Mouse (Mus musculus) myocyte (in vitro differentiated cells): Measurements from ENCODE around the gene Ppfibp1.

Experiments
- E2F4 ChIP-seq: IDR thresholded peaks from one replicate; pipeline ENCODE4 v1.6.1; 2011; ENCODE audit warnings: mild to moderate bottlenecking, control low read depth, moderate library complexity; ENCODE audit not compliant: insufficient read depth
- MAX ChIP-seq: IDR thresholded peaks from one replicate; pipeline ENCODE4 v1.6.1; 2011; ENCODE audit warnings: low read depth, mild to moderate bottlenecking, control low read depth
- MYOD1 ChIP-seq, 3 experiments: IDR thresholded peaks; one replicate each; pipeline ENCODE4 v1.6.1; 2011; ENCODE audit warnings: control low read depth in 2 of 3, low read depth in 2 of 3, mild to moderate bottlenecking in 2 of 3, moderate library complexity in 1 of 3; ENCODE audit not compliant: insufficient read length in 2 of 3, control insufficient read depth in 1 of 3
- MYOG ChIP-seq, 3 experiments: IDR thresholded peaks; one replicate each; pipeline ENCODE4 v1.6.1; 2011; ENCODE audit warnings: control low read depth in 2 of 3, low read depth in 2 of 3, mild to moderate bottlenecking in 2 of 3; ENCODE audit not compliant: insufficient read length in 2 of 3, control insufficient read depth in 1 of 3, insufficient read depth in 1 of 3
- POLR2A ChIP-seq: IDR thresholded peaks from one replicate; pipeline ENCODE4 v1.6.1; 2011; ENCODE audit warnings: low read depth, mild to moderate bottlenecking, control low read depth, moderate library complexity; ENCODE audit not compliant: insufficient read length
- POLR2AphosphoS2 ChIP-seq: IDR thresholded peaks from one replicate; pipeline ENCODE4 v1.6.1; 2011; ENCODE audit warnings: low read depth, control low read depth; ENCODE audit not compliant: insufficient read length
- REST ChIP-seq: IDR thresholded peaks from one replicate; pipeline ENCODE4 v1.6.1; 2011; ENCODE audit warnings: mild to moderate bottlenecking, control low read depth, moderate library complexity; ENCODE audit not compliant: insufficient read depth, insufficient read length
- SRF ChIP-seq: IDR thresholded peaks from one replicate; pipeline ENCODE4 v1.6.1; 2011; ENCODE audit warnings: low read depth; ENCODE audit not compliant: control insufficient read depth, insufficient read length
- TCF3 ChIP-seq: IDR thresholded peaks from one replicate; pipeline ENCODE4 v1.6.1; 2011; ENCODE audit warnings: low read depth, control low read depth; ENCODE audit not compliant: insufficient read length
- USF1 ChIP-seq: IDR thresholded peaks from one replicate; pipeline ENCODE4 v1.6.1; 2011; ENCODE audit warnings: low read depth, mild to moderate bottlenecking, control low read depth, moderate library complexity

DNA sequence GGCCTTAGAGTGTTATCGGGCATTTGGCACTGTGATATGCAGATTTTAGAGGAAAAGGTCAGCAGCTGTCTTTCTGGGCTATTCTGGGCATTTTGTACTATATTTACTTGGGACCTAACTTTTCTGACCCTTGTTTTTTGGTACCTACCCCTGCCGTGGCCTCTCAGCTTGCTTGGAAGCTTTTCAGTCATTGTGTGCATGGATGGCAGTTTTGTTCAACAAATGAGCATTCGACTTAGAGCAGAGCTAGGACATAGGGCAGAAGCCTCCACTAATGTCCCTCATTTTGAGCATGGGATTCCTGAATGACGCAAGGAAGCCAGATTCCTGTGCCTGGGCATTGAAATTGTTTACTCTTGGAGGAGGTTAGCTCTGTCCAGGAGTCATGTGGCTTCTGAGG, 56.5 kb downstream of the Ppfibp1 start:
- TF ChIP-seq TCF3 (no peak), POLR2A (no peak), MYOG (IDR thresholded peaks at IDR 0.05; ENCODE audit: control insufficient read depth in 1 of 3, insufficient read depth in 1 of 3, insufficient read length in 2 of 3, low read depth in 2 of 3) (peak in 1 of 3 experiments; percentile 69), USF1 (no peak), MYOD1 (IDR thresholded peaks at IDR 0.05; ENCODE audit: control insufficient read depth in 1 of 3, insufficient read length in 2 of 3, low read depth in 2 of 3) (peak in 1 of 3 experiments; percentile 21), MAX (no peak), SRF (no peak), E2F4 (no peak), POLR2AphosphoS2 (no peak), REST (no peak)
